Mouse (Mus musculus) forebrain, embryonic 16.5 days (tissue): ENCODE data around the gene Esrrb. TPM values are rescaled to one million over a fixed set of nuclear protein-coding genes. Genes with fewer than 3 reads are reported as not detected.

Experiments
- ATAC-seq: fragments of 200-750 bp; cut with Nextera tagmentation; 2 replicates; pipeline ENCODE4 v1.8.0; 2017; ENCODE audit warnings: mild to moderate bottlenecking, moderate library complexity
- H3K27ac ChIP-seq: fragments of 300-500 bp; sonication (generic); 2 replicates; pipeline ENCODE4 v1.5.1; 2014; ENCODE audit warnings: low read length, control low read depth
- H3K27me3 ChIP-seq: fragments of 300-500 bp; sonication (generic); replicated peaks from 2 replicates; pipeline ENCODE4 v1.6.1; 2014; ENCODE audit warnings: low read length; ENCODE audit not compliant: control insufficient read depth, insufficient read depth
- H3K36me3 ChIP-seq: fragments of 300-500 bp; sonication (generic); 2 replicates; pipeline ENCODE4 v1.6.1; 2014; ENCODE audit not compliant: control insufficient read depth, insufficient read depth
- H3K4me1 ChIP-seq: fragments of 300-500 bp; sonication (generic); replicated peaks from 2 replicates; pipeline ENCODE4 v1.6.1; 2014; ENCODE audit warnings: low read length; ENCODE audit not compliant: control insufficient read depth, insufficient read depth
- H3K4me2 ChIP-seq: fragments of 300-500 bp; sonication (generic); 2 replicates; pipeline ENCODE4 v1.6.1; 2014; ENCODE audit warnings: mild to moderate bottlenecking, low read length, control low read depth
- H3K4me3 ChIP-seq: fragments of 300-500 bp; sonication (generic); replicated peaks from 2 replicates; pipeline ENCODE4 v1.5.1; 2014; ENCODE audit warnings: mild to moderate bottlenecking, low read length, control low read depth
- H3K9ac ChIP-seq: fragments of 300-500 bp; sonication (generic); replicated peaks from 2 replicates; pipeline ENCODE4 v1.6.1; 2014; ENCODE audit warnings: low read depth, low read length, control low read depth
- H3K9me3 ChIP-seq: fragments of 300-500 bp; sonication (generic); 2 replicates; pipeline ENCODE4 v1.6.1; 2016; ENCODE audit warnings: low read length; ENCODE audit not compliant: control insufficient read depth
- WGBS: fragments of 180-500 bp; shearing (Covaris S2); extraction: QIAGEN DNeasy Blood & Tissue Kit; methylation state at CpG from one replicate; pipeline ENCODE4 v1.1.7; 2014; 5-methylcytosine and 5-hydroxymethylcytosine counted together
- polyA plus RNA-seq: library from polyadenylated mRNA; unstranded; fragments of >200 nt; fragmentation: Nextera tagmentation; extraction: Ambion mirVana; gene quantifications from 2 replicates; pipeline ENCODE4 v1.2.1, GENCODE M21; 2015

Gene Esrrb
- polyA plus RNA-seq, 1 experiment from 2014 or later, result 0.24 TPM

DNA sequence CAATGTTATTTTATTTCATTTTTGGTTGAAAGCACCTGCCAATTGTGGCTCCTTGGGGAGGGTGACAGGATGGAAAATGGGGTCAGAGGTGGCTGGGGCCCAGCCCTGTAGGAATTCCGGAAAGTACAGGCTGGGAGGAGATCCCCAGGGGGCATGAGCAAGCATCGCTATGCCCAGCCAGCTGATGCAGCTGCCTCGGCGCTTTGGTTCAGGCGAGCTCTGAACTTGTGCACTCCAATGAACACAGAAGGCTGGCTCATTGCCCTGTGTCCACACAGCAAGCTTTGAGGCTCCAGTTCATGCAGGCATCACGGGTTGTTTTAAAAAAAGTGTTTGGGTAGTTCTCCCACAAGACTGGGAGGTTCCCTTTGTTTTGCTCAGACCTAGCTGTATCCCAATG, 156.8 kb downstream of the Esrrb start:
- H3K4me3 ChIP-seq, result no peak overlapping the region
- H3K27me3 ChIP-seq, result no peaks in the 10 kb centered on the region
- no peak overlapping the region for H3K4me2 ChIP-seq
- H3K9ac ChIP-seq, result no peak overlapping the region
- H3K36me3 ChIP-seq, result no peaks in the 10 kb centered on the region
- no peaks in the 10 kb centered on the region for H3K9me3 ChIP-seq
- no peak for ATAC-seq
- no peak overlapping the region for H3K27ac ChIP-seq
- 55% methylated on average over 6 of the region's 6 CpGs for WGBS
- H3K4me1 ChIP-seq, result peaks cover 7% of the 10 kb centered on the region

- no peak overlapping the region for H3K9ac ChIP-seq
- no peak overlapping the region for H3K27ac ChIP-seq
- H3K27me3 ChIP-seq, result no peaks in the 10 kb centered on the region
- peaks cover 7% of the 10 kb centered on the region for H3K4me1 ChIP-seq
- H3K36me3 ChIP-seq, result no peaks in the 10 kb centered on the region
- H3K9me3 ChIP-seq, result no peaks in the 10 kb centered on the region
- no peak overlapping the region for H3K4me3 ChIP-seq
- WGBS, result 22% methylated on average over 18 of the region's 18 CpGs
- ATAC-seq, result 0 out of 2 replicates have a peak, but pooled peaks have one; percentile 28
- H3K4me2 ChIP-seq, result peak overlapping the region; percentile 13; the same call in 1 of the 2 replicates
These were observed 157.8 kb downstream of the Esrrb start for GRCm38 (mm10) chr12:86518746-86519145.

DNA sequence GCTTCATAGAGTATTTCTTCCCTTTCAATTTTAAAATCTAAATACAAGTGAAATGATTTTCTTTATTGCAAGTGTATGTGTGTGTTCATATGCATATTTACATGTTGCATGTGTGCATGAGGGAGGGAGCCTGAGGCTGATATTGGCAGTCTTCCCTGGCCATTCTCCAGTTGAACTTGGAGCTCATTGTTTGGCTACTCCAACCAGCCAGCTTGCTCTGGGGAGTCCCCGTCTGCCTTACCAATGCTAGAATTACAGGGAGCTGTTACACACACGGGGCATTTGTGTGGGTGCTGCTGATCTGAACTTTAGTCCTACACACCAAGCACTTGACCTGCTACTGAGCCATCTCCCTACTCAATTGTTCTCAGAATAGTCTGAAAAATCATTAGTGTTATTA, 173.4 kb downstream of the Esrrb start:
- 40% methylated on average over 2 of the region's 2 CpGs for WGBS
- H3K9me3 ChIP-seq, result no peaks in the 10 kb centered on the region
- H3K4me2 ChIP-seq, result no peak overlapping the region
- no peak overlapping the region for H3K9ac ChIP-seq
- no peak overlapping the region for H3K4me3 ChIP-seq
- ATAC-seq, result peak; percentile 63; the same call in 1 of the 2 replicates
- peaks cover 6% of the 10 kb centered on the region for H3K4me1 ChIP-seq
- H3K27ac ChIP-seq, result no peak overlapping the region
- no peaks in the 10 kb centered on the region for H3K27me3 ChIP-seq
- H3K36me3 ChIP-seq, result no peaks in the 10 kb centered on the region

GRCm38 (mm10) chr12:86537799-86538198, 176.9 kb downstream of the Esrrb start:
- Histone ChIP-seq H3K27me3 (no peaks in the 10 kb centered on the region), H3K27ac (no peak overlapping the region), H3K4me2 (no peak overlapping the region), H3K4me1 (peaks cover 6% of the 10 kb centered on the region), H3K4me3 (no peak overlapping the region), H3K9ac (no peak overlapping the region), H3K36me3 (no peaks in the 10 kb centered on the region), H3K9me3 (no peaks in the 10 kb centered on the region)
- no peak for ATAC-seq

DNA sequence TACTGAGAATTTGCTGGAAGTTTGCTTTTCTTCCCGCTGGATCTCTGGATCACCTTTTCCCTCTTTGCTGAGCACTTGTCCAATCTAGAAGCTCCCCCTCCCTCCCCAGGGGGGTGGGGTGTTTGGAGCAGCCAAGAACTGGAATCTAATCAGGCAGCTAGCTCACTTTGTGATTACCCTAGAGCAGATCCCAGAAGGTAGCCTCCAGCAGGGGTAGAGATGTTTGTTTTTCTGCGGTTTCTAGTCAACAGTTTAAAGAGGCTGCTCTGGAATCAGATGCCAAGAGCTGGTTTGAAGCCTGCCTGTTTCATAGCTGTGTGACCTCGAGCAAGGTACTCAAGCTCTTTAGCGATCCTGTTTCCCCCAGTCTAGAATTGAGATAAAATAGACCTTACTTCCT, 177.8 kb downstream of the Esrrb start:
- WGBS, result 80% methylated on average over 4 of the region's 4 CpGs
- no peak for ATAC-seq
- Histone ChIP-seq H3K4me2 (no peak overlapping the region), H3K9ac (no peak overlapping the region), H3K27ac (no peak overlapping the region), H3K4me1 (peaks cover 6% of the 10 kb centered on the region), H3K36me3 (no peaks in the 10 kb centered on the region), H3K27me3 (no peaks in the 10 kb centered on the region), H3K9me3 (no peaks in the 10 kb centered on the region), H3K4me3 (no peak overlapping the region)

GRCm38 (mm10) chr12:86539511-86539910, 178.6 kb downstream of the Esrrb start:
- Histone ChIP-seq H3K9me3 (no peaks in the 10 kb centered on the region), H3K27me3 (no peaks in the 10 kb centered on the region), H3K4me1 (peaks cover 3% of the 10 kb centered on the region), H3K27ac (no peak overlapping the region), H3K4me2 (no peak overlapping the region), H3K4me3 (no peak overlapping the region), H3K9ac (no peak overlapping the region), H3K36me3 (no peaks in the 10 kb centered on the region)
- no peak for ATAC-seq
- WGBS, result 89% methylated on average over 4 of the region's 4 CpGs

DNA sequence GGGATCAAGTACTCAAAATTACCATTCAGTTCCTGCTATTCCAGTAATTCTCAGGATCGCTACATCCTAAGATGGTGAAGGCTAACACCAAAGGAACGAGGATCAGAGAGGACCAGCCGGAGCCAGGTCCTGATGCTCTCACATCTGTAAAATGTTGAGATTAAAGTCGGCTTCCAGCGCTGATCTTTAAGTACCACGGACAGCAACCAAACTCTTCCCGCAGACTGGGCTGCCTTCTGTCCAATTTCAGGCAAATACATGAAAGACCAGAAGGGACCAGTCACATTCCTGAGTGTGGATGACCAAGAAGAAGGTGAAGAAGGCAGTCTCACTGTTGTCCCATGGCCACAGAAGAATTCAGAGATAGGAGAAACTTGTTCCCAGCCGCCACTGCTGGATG, 186.9 kb downstream of the Esrrb start:
- no peak overlapping the region for H3K4me2 ChIP-seq
- H3K9ac ChIP-seq, result no peak overlapping the region
- ATAC-seq, result no peak
- H3K4me1 ChIP-seq, result no peaks in the 10 kb centered on the region
- H3K27ac ChIP-seq, result no peak overlapping the region
- no peaks in the 10 kb centered on the region for H3K9me3 ChIP-seq
- no peak overlapping the region for H3K4me3 ChIP-seq
- no peaks in the 10 kb centered on the region for H3K36me3 ChIP-seq
- WGBS, result 30% methylated on average over 8 of the region's 8 CpGs
- 0 out of 2 replicates have a peak, but pooled peaks cover 3% of the 10 kb centered on the region for H3K27me3 ChIP-seq

DNA sequence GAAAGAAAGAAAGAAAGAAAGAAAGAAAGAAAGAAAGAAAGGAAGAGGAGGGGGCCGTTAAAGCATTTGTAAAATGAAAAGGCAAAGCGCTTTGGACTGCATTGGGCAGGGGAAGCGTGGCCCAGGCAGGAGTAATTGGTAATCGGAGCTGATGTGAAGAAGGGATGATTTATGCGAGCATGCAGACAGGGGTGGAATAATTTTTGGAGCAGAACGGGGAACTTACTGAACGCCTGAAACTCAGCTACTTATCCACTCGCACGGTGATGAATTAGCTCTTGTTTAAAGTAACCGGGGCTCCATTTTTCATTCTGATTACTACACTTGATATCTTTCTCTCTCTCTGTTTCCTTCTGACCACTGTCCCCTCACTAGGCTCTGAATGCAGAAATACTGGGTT, 192.1 kb downstream of the Esrrb start:
- 29% methylated on average over 10 of the region's 10 CpGs for WGBS
- Histone ChIP-seq H3K27me3 (0 out of 2 replicates have a peak, but pooled peaks cover 1% of the 10 kb centered on the region), H3K4me2 (no peak overlapping the region), H3K27ac (no peak overlapping the region), H3K4me1 (no peaks in the 10 kb centered on the region), H3K4me3 (no peak overlapping the region), H3K36me3 (no peaks in the 10 kb centered on the region), H3K9ac (no peak overlapping the region), H3K9me3 (no peaks in the 10 kb centered on the region)
- ATAC-seq, result no peak

DNA sequence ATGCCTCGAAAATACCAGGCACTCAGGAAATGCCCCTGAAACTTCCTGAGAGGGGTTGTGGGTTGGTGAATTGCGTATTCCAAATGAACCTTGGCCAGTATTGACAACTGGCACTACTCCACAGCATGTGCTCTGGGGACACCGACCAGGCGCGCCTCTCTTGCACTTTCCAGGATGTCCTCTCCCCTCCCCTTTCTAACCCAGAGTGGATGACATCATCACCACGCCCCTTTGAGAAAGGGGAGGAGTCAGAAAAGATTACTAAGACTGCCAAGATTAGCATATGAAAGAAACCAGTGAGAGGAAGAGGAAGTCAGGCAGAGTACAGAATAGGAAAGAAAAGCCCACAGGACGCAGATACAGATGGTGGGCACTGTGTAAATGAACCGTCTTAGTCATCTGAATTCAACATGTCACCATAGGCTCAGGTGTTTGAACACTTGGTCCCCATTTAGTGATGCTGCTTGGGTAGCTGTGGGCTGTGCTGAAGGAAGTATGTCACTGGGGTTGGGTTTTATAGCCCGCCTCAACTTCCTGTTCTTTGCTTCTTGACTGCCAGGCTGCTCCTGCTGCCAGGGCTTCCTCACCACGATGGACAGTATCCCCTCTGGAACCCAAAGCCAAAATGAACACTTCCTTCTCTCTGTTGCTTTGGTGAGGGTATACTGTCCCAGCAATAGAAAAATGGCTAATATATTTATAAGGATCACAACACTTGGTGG, 196.0 kb downstream of the Esrrb start:
- Histone ChIP-seq H3K4me3 (no peak overlapping the region), H3K27me3 (no peaks in the 10 kb centered on the region), H3K9me3 (no peaks in the 10 kb centered on the region), H3K4me2 (no peak overlapping the region), H3K27ac (no peak overlapping the region), H3K36me3 (no peaks in the 10 kb centered on the region), H3K4me1 (no peaks in the 10 kb centered on the region), H3K9ac (no peak overlapping the region)
- WGBS, result 38% methylated on average over 10 of the region's 10 CpGs
- no peak for ATAC-seq

DNA sequence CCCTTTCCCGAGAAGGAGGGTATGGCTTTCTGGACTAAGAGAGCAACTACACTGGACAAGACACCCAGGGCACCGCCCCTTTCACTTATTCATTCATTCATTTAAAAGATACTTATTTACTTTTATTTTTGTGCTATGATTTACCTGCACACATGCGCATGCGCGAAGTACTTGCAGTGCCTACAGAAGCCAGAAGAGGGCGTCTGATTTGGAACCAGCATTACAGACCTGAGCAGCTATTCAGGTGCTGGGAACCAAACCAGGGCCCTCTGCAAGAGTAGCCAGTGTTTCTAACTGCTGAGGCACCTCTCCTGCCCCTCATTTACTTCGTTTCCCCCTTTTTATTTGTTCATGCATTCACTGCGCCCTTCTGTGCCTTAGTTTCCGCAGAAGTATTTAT, 198.0 kb downstream of the Esrrb start:
- Histone ChIP-seq H3K9me3 (no peaks in the 10 kb centered on the region), H3K36me3 (no peaks in the 10 kb centered on the region), H3K27me3 (no peaks in the 10 kb centered on the region), H3K4me1 (no peaks in the 10 kb centered on the region), H3K4me3 (no peak overlapping the region), H3K4me2 (no peak overlapping the region), H3K27ac (no peak overlapping the region), H3K9ac (no peak overlapping the region)
- ATAC-seq, result no peak
- WGBS, result 94% methylated on average over 9 of the region's 9 CpGs
